Mouse (Mus musculus) heart, embryonic 16.5 days (tissue): Measurements from ENCODE around the gene Arid1b. TPM values are rescaled to one million over a fixed set of nuclear protein-coding genes. Genes with fewer than 3 reads are reported as not detected.

ENCODE experiments used
- ATAC-seq: fragments of 200-750 bp; cut with Nextera tagmentation; replicated peaks from 2 replicates; pipeline ENCODE4 v1.8.0; 2017; ENCODE audit warnings: moderate number of reproducible peaks; ENCODE audit not compliant: insufficient read depth, low FRiP score; ENCODE audit errors: extremely low read depth
- H3K27ac ChIP-seq: fragments of 300-500 bp; sonication (generic); 2 replicates; pipeline ENCODE4 v1.5.1; 2014; ENCODE audit warnings: mild to moderate bottlenecking, low read length, control low read depth, moderate library complexity
- H3K27me3 ChIP-seq: fragments of 300-500 bp; sonication (generic); 2 replicates; pipeline ENCODE4 v1.6.1; 2014; ENCODE audit warnings: low read length, mixed read lengths; ENCODE audit not compliant: control insufficient read depth, insufficient read depth
- H3K36me3 ChIP-seq: fragments of 300-500 bp; sonication (generic); 2 replicates; pipeline ENCODE4 v1.6.1; 2014; ENCODE audit not compliant: control insufficient read depth, insufficient read depth
- H3K4me1 ChIP-seq: fragments of 300-500 bp; sonication (generic); 2 replicates; pipeline ENCODE4 v1.6.1; 2014; ENCODE audit warnings: low read length, mixed read lengths; ENCODE audit not compliant: control insufficient read depth, insufficient read depth
- H3K4me2 ChIP-seq: fragments of 300-500 bp; sonication (generic); 2 replicates; pipeline ENCODE4 v1.6.1; 2014; ENCODE audit warnings: low read depth, mild to moderate bottlenecking, control low read depth, low read length
- H3K4me3 ChIP-seq: fragments of 300-500 bp; sonication (generic); 2 replicates; pipeline ENCODE4 v1.5.1; 2014; ENCODE audit warnings: mild to moderate bottlenecking, control low read depth, low read length
- H3K9ac ChIP-seq: fragments of 300-500 bp; sonication (generic); 2 replicates; pipeline ENCODE4 v1.6.1; 2014; ENCODE audit warnings: low read length, control low read depth
- H3K9me3 ChIP-seq: fragments of 300-500 bp; sonication (generic); replicated peaks from 2 replicates; pipeline ENCODE4 v1.6.1; 2016; ENCODE audit warnings: low read length; ENCODE audit not compliant: control insufficient read depth
- WGBS: fragments of 180-500 bp; shearing (Covaris S2); extraction: QIAGEN DNeasy Blood & Tissue Kit; methylation state at CpG from one replicate; pipeline ENCODE4 v1.1.7; 2014; 5-methylcytosine and 5-hydroxymethylcytosine counted together
- polyA plus RNA-seq: library from polyadenylated mRNA; unstranded; fragments of >200 nt; fragmentation: Nextera tagmentation; extraction: Ambion mirVana; gene quantifications from 2 replicates; pipeline ENCODE4 v1.2.1, GENCODE M21; 2015

The Arid1b gene
- polyA plus RNA-seq, 1 experiment from 2014 or later = 7.1 TPM

DNA sequence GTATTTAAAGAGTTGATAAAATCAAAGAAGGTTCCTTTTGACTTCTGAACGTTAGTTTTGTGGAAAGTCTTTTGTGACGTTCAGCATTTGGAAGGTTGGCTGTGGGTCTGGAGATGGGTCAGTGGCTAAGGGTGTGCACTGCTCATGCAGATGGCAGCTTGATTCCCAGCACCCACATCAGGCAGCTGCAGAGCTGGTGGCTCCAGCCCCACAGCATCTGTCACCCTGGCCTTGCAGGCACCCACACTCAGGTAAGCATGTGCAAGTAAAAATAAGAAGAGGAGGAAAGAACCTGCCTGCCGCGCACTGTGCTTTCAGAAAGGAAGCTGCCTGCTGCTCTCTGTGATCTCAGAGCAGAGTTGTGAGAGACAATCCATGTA lies 58.7 kb downstream of the Arid1b start:
- Histone ChIP-seq H3K27me3 (no peaks in the 10 kb centered on the region), H3K9me3 (no peaks in the 10 kb centered on the region), H3K27ac (no peak overlapping the region), H3K36me3 (no peaks in the 10 kb centered on the region), H3K4me2 (no peak overlapping the region), H3K4me3 (no peak overlapping the region), H3K4me1 (peaks cover 36% of the 10 kb centered on the region), H3K9ac (no peak overlapping the region)
- ATAC-seq = no peak
- WGBS = 75% methylated on average over 4 of the region's 4 CpGs

DNA sequence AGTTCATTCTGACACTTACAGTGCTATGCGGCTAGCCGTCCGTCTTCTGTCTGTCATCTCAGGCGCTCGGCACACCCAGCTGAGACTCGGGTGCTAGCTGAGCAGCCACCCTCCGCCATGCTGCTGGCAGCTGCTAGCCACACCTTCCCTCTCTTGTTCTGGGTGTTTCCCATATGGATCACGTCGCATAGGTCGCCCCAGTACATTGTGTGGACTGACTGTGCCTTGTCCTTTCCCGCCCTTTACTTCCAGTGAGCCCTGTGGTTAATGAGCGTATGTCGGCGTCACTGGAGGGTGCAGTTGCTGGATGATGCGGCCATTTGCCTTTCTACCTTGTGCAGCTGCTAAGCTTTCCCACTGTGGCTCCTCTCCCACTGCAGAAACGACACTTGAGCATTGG lies 59.1 kb downstream of the Arid1b start:
- H3K36me3 ChIP-seq = no peaks in the 10 kb centered on the region
- no peak overlapping the region for H3K27ac ChIP-seq
- no peaks in the 10 kb centered on the region for H3K9me3 ChIP-seq
- H3K4me1 ChIP-seq = peaks cover 40% of the 10 kb centered on the region
- H3K27me3 ChIP-seq = no peaks in the 10 kb centered on the region
- no peak overlapping the region for H3K9ac ChIP-seq
- 85% methylated on average over 16 of the region's 16 CpGs for WGBS
- no peak for ATAC-seq
- no peak overlapping the region for H3K4me3 ChIP-seq
- no peak overlapping the region for H3K4me2 ChIP-seq

DNA sequence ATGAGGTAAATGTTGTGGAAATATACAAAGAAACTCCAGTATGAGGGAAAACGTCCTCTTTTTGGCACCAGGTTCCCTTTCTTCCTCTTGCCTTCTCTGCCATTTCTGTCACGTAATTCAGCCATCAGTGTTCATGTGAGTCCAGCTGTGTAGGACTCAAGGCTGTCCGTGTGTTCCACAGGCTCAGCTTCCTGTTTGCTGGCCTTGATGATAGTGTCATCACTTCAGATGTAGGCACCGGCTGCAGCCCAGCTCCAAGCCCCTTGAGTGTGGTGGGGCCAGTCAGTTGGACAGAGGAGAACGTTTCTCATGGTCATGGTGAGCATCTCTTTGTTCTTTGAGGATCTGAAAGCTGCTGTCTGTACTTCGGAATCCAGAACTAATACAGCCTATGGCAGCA lies 61.3 kb downstream of the Arid1b start:
- Histone ChIP-seq H3K9ac (no peak overlapping the region), H3K27ac (no peak overlapping the region), H3K27me3 (no peaks in the 10 kb centered on the region), H3K4me2 (no peak overlapping the region), H3K36me3 (no peaks in the 10 kb centered on the region), H3K9me3 (no peaks in the 10 kb centered on the region), H3K4me3 (no peak overlapping the region), H3K4me1 (peaks cover 59% of the 10 kb centered on the region)
- ATAC-seq = no peak
- 46% methylated on average over 6 of the region's 6 CpGs for WGBS

DNA sequence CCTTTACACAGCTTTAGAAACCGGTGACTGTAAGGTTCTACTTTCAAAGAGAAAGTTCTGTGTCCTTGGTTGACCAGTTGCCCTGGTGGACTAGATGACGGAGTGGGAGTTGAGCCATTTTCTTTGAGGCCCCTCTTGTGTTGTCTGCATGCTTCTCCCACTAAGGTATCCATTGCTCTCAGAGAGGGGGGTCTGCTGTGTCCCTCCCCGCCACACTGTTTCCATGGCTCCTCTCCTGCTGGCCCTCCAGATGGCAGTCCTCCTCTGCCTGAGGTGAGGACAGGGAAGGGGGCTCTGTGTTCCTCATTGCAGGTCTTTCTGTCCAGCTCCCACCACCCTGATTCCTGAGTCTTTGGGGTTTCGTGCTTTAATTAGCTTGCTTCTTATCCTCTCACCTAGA lies 62.5 kb downstream of the Arid1b start:
- Histone ChIP-seq H3K4me3 (no peak overlapping the region), H3K27me3 (no peaks in the 10 kb centered on the region), H3K9me3 (no peaks in the 10 kb centered on the region), H3K4me2 (no peak overlapping the region), H3K9ac (no peak overlapping the region), H3K4me1 (peaks cover 58% of the 10 kb centered on the region), H3K36me3 (no peaks in the 10 kb centered on the region), H3K27ac (no peak overlapping the region)
- ATAC-seq = no peak
- 70% methylated on average over 4 of the region's 4 CpGs for WGBS

DNA sequence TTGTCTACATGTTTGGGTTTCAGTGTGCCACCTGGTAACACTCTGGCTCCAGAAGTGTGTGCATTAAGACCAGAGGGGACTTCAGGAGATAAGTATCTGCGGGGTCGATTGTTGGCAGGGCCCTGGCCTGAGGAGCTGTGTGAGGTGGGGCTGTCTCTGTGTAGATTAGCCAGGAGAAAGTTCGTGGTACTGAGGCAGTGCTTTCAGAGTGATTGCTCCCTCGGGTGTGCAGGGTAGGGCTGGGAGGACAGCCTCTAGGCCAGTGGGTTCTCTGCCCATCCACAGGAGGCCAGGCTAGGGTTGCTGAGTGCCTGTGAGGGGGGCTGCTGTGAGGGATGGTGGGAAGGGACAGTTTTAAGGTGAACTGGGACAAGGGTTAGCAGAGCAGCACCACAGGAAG lies 63.2 kb downstream of the Arid1b start:
- H3K27me3 ChIP-seq = no peaks in the 10 kb centered on the region
- no peak overlapping the region for H3K4me3 ChIP-seq
- H3K9me3 ChIP-seq = no peaks in the 10 kb centered on the region
- WGBS = 7% methylated on average over 4 of the region's 4 CpGs
- H3K4me2 ChIP-seq = peak overlapping the region; percentile 56
- peaks cover 61% of the 10 kb centered on the region for H3K4me1 ChIP-seq
- peak overlapping the region; percentile 52 for H3K27ac ChIP-seq
- H3K9ac ChIP-seq = peak overlapping the region; percentile 50
- ATAC-seq = no peak
- H3K36me3 ChIP-seq = no peaks in the 10 kb centered on the region

DNA sequence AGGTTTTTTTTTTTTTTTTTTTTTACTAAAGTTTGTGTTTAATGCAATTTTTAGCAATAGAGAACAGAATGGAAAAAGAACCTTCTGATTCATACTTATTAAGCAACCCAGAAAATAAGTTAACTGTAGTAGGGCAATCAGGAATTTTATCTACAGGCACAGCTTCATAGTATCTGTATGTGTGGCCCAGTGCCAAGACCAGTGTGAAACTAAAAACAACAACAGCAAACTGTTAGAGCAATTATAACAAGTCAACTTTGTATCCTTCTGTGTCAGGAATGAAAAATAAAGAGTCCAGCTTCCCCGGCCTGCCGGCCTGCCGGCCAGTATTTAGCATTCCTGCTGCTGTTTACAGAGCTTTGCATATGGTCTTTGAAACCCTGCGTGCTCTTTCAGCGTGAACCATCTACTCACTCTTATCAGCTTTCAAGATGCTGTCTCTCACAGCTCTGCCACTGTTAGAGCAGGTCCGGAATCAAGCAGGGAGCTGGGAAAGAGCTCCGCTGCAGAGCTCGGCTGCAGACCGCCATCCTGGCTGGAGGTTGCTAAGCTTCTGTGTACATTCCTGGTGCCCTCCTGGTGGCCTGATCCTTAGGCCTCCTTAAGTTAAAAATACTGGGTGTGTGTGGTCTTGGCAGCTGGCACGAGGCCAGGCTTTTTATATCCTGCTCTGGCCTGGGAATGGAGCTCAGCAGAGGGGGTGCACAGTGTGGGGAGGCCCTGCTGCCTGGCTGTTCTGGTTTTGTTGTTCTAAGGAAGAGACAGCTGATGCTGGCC lies 64.0 kb downstream of the Arid1b start:
- H3K36me3 ChIP-seq = no peaks in the 10 kb centered on the region
- H3K4me1 ChIP-seq = peaks cover 62% of the 10 kb centered on the region
- no peaks in the 10 kb centered on the region for H3K27me3 ChIP-seq
- WGBS = 8% methylated on average over 10 of the region's 10 CpGs
- peak overlapping the region; percentile 83 for H3K27ac ChIP-seq
- H3K9me3 ChIP-seq = no peaks in the 10 kb centered on the region
- H3K4me2 ChIP-seq = peak overlapping the region; percentile 56
- 0 out of 2 replicates have a peak overlapping the region, but pooled peaks have one; percentile 13 for H3K9ac ChIP-seq
- peak; percentile 88 for ATAC-seq
- peak overlapping the region; percentile 29 for H3K4me3 ChIP-seq

DNA sequence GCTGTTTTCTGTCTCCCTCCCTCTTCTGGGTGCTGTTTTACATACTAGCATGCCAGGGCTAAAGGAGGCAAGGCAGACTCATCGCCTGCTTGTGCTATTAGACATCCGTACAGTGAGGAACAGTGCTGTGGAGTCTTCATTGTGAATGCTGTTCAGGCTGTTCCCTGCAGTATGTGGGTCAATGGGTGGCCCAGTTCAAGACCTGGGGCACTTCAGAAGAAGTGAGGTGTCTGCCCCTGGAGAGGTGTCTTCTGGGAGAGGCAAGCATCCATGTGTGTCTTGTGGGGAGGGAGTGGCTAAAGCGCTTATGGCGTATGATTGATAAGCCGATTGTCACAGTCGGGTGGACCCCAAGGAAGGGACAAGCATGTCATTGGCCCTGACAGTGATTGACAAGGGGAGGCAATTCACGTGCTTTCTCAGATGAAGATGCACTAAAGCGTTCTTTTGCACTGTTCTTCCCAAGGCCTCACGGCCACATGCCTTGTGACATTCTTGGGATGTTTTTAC lies 65.0 kb downstream of the Arid1b start:
- ATAC-seq = no peak
- Histone ChIP-seq H3K4me1 (peaks cover 64% of the 10 kb centered on the region), H3K4me3 (no peak overlapping the region), H3K36me3 (no peaks in the 10 kb centered on the region), H3K4me2 (0 out of 2 replicates have a peak overlapping the region, but pooled peaks have one; percentile 12), H3K9me3 (no peaks in the 10 kb centered on the region), H3K27me3 (no peaks in the 10 kb centered on the region), H3K27ac (peak overlapping the region; percentile 69), H3K9ac (no peak overlapping the region)
- 56% methylated on average over 9 of the region's 9 CpGs for WGBS

DNA sequence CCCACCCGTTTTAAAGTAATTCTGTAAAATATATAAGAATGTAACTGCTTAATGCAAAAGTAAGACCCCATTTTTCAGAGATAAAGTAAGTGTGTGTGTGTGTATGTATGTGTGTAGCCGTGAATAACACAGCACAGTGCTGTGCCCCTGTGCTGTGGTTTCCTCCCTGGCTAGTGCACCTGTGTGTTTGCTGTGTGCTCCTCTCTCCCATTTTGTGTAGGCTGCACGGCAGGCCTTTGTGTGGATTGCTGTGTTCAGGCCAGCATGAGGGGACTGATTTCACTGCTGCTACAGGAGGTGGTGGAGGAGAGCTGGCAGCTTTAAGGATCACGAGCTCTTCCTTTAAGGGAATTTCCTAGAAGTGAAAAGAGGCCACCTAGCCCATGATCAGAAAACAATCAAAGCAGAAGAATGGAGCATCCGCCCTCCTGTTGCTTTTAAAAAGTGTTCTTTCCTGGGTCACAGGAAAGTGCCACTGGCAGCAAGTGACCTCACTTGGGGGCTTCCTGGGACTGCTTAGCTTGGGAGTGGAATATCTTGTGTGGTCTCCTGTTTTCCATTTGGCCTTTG lies 66.5 kb downstream of the Arid1b start:
- H3K9ac ChIP-seq = 0 out of 2 replicates have a peak overlapping the region, but pooled peaks have one; percentile 14
- no peak for ATAC-seq
- H3K4me2 ChIP-seq = no peak overlapping the region
- H3K36me3 ChIP-seq = no peaks in the 10 kb centered on the region
- no peaks in the 10 kb centered on the region for H3K9me3 ChIP-seq
- 62% methylated on average over 5 of the region's 5 CpGs for WGBS
- H3K27ac ChIP-seq = no peak overlapping the region
- no peak overlapping the region for H3K4me3 ChIP-seq
- no peaks in the 10 kb centered on the region for H3K27me3 ChIP-seq
- H3K4me1 ChIP-seq = peaks cover 67% of the 10 kb centered on the region

DNA sequence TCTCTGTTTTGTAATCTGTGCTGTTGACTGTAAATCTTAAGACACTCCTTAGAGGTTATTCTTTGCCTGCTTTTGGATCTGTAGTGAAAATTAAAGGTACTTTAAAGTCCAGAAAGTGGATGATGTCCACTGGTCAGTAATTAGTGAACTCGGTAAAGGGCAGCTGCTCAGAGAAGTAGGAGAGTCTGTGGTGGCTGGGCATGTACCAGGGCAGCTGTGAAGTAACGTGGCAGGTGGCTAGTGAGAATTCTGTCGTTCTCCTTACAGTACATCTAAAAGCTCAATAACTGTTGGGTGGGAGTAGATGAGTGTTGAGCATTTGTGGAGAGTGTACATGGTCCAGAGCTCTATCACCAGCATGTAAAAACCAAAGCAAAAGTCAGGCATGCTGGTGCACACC lies 67.1 kb downstream of the Arid1b start:
- WGBS = 83% methylated on average over 3 of the region's 3 CpGs
- H3K9me3 ChIP-seq = no peaks in the 10 kb centered on the region
- H3K4me3 ChIP-seq = no peak overlapping the region
- H3K4me1 ChIP-seq = peaks cover 69% of the 10 kb centered on the region
- no peak overlapping the region for H3K4me2 ChIP-seq
- no peaks in the 10 kb centered on the region for H3K36me3 ChIP-seq
- H3K27me3 ChIP-seq = no peaks in the 10 kb centered on the region
- no peak overlapping the region for H3K9ac ChIP-seq
- ATAC-seq = no peak
- H3K27ac ChIP-seq = no peak overlapping the region
